Mouse (Mus musculus): ENCODE data around the gene Pds5b. TPM values are rescaled to one million over a fixed set of nuclear protein-coding genes. Genes with fewer than 3 reads are reported as not detected.
A peak's percentile ranks its signal among the peaks of the same experiment; 100 is the strongest.

Gene Pds5b
- polyA plus RNA-seq, 1 experiment from 2014 or later = 31.8 TPM

DNA sequence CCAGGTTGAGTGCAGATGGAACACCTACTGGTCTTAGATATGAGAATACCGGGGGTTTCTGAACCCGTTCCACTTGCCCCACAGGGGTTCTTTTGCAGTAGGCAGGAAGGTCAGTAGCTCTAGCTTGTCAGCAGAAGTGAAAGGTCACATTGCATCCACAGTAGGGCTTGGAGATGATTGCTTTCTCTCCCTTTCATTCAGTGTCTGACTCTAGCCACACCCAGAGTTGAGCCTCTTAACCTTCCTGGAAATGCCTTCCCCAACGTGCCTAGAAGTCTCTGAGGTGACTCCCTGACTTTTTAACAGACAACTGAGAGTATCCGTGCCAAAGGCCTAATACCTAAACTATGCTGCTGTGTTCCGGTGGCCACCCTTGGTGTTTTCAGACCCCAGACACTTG lies 146.0 kb downstream of the Pds5b start:
- H3K9ac ChIP-seq (ENCODE audit: low read length) = no peak overlapping the region
- ATAC-seq = no peak
- no peaks in the 10 kb centered on the region for H3K36me3 ChIP-seq (ENCODE audit: control insufficient read depth, insufficient read depth, low read length)
- 84% methylated on average over 5 of the region's 5 CpGs for WGBS
- no peaks in the 10 kb centered on the region for H3K9me3 ChIP-seq (replicated peaks; ENCODE audit: control insufficient read depth, low read length)
- no peak for DNase-seq (ENCODE audit: low spot score)
- no peaks in the 10 kb centered on the region for H3K27me3 ChIP-seq (replicated peaks; ENCODE audit: control insufficient read depth, insufficient read depth, low read length)
- H3K4me1 ChIP-seq (ENCODE audit: control insufficient read depth, insufficient read depth, low read length) = no peaks in the 10 kb centered on the region
- H3K27ac ChIP-seq (ENCODE audit: low read depth, low read length) = no peak overlapping the region
- H3K4me2 ChIP-seq (ENCODE audit: low read length) = no peak overlapping the region
- no peak overlapping the region for H3K4me3 ChIP-seq (ENCODE audit: low read depth, low read length)

DNA sequence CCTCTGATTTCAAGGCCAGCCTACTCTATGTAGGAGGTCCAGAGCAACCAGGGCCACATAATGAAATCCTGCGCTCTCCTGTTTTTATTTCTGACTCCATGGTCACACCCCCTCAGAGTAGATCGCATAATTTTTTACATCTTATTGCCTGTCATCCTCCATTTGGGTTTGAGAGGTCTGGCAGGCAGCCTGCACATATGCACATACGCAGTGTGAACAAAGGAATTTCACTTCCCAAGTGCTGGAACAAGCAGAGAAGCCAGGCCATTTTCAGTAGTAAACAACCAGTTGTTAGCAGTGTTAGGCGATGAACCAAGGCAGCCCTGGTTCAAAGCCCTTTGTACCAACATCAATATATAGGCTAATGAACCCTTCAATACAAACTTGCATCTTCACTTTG lies 147.6 kb downstream of the Pds5b start:
- Histone ChIP-seq H3K4me3 (ENCODE audit: low read depth, low read length) (no peak overlapping the region), H3K27ac (ENCODE audit: low read depth, low read length) (no peak overlapping the region), H3K9ac (ENCODE audit: low read length) (no peak overlapping the region), H3K9me3 (replicated peaks; ENCODE audit: control insufficient read depth, low read length) (no peaks in the 10 kb centered on the region), H3K36me3 (ENCODE audit: control insufficient read depth, insufficient read depth, low read length) (no peaks in the 10 kb centered on the region), H3K4me1 (ENCODE audit: control insufficient read depth, insufficient read depth, low read length) (no peaks in the 10 kb centered on the region), H3K4me2 (ENCODE audit: low read length) (no peak overlapping the region), H3K27me3 (replicated peaks; ENCODE audit: control insufficient read depth, insufficient read depth, low read length) (no peaks in the 10 kb centered on the region)
- 83% methylated on average over 4 of the region's 4 CpGs for whole genome bisulfite sequencing
- ATAC-seq (no peak), DNase-seq (ENCODE audit: low spot score) (peak; percentile 22)

GRCm38 (mm10) chr5:150822781-150823180 lies 149.2 kb downstream of the Pds5b start:
- H3K27ac ChIP-seq (ENCODE audit: low read depth, low read length) = no peak overlapping the region
- ATAC-seq = no peak
- no peaks in the 10 kb centered on the region for H3K4me1 ChIP-seq (ENCODE audit: control insufficient read depth, insufficient read depth, low read length)
- 83% methylated on average over 6 of the region's 6 CpGs for WGBS
- no peaks in the 10 kb centered on the region for H3K9me3 ChIP-seq (replicated peaks; ENCODE audit: control insufficient read depth, low read length)
- H3K4me2 ChIP-seq (ENCODE audit: low read length) = no peak overlapping the region
- H3K9ac ChIP-seq (ENCODE audit: low read length) = no peak overlapping the region
- no peak for DNase-seq (ENCODE audit: low spot score)
- H3K36me3 ChIP-seq (ENCODE audit: control insufficient read depth, insufficient read depth, low read length) = no peaks in the 10 kb centered on the region
- no peaks in the 10 kb centered on the region for H3K27me3 ChIP-seq (replicated peaks; ENCODE audit: control insufficient read depth, insufficient read depth, low read length)
- no peak overlapping the region for H3K4me3 ChIP-seq (ENCODE audit: low read depth, low read length)

- H3K9me3 ChIP-seq (replicated peaks; ENCODE audit: control insufficient read depth, low read length) = no peaks in the 10 kb centered on the region
- H3K27me3 ChIP-seq (replicated peaks; ENCODE audit: control insufficient read depth, insufficient read depth, low read length) = no peaks in the 10 kb centered on the region
- H3K27ac ChIP-seq (ENCODE audit: low read depth, low read length) = no peak overlapping the region
- H3K4me2 ChIP-seq (ENCODE audit: low read length) = no peak overlapping the region
- H3K36me3 ChIP-seq (ENCODE audit: control insufficient read depth, insufficient read depth, low read length) = no peaks in the 10 kb centered on the region
- no peak overlapping the region for H3K4me3 ChIP-seq (ENCODE audit: low read depth, low read length)
- no peaks in the 10 kb centered on the region for H3K4me1 ChIP-seq (ENCODE audit: control insufficient read depth, insufficient read depth, low read length)
- H3K9ac ChIP-seq (ENCODE audit: low read length) = no peak overlapping the region
- WGBS = 96% methylated on average over 3 of the region's 3 CpGs
- ATAC-seq (no peak), DNase-seq (ENCODE audit: low spot score) (no peak)
Measured at GRCm38 (mm10) chr5:150823361-150823760, 149.8 kb downstream of the Pds5b start.

DNA sequence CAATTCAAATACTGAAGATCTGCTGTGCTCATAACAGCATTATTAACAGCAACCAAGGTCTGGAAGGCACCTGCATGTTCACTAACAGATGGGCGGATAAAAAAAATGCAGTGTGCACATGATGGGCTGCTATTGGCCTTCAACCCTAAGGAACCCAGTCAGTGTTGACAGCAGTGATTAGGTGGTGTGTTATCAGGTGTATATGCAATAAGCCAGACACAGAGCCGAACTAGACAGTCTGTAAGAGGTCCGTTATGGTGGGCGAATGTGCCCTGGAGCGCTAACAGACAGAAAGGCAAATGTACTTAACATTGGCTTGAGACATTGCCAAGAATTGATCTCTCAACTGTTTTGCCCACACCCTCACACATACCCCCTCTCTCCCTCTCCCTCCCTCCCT lies 156.0 kb downstream of the Pds5b start:
- H3K27me3 ChIP-seq (replicated peaks; ENCODE audit: control insufficient read depth, insufficient read depth, low read length) = no peaks in the 10 kb centered on the region
- 94% methylated on average over 5 of the region's 5 CpGs for WGBS
- H3K4me1 ChIP-seq (ENCODE audit: control insufficient read depth, insufficient read depth, low read length) = 0 out of 2 replicates have a peak, but pooled peaks cover 2% of the 10 kb centered on the region
- H3K36me3 ChIP-seq (ENCODE audit: control insufficient read depth, insufficient read depth, low read length) = no peaks in the 10 kb centered on the region
- H3K4me3 ChIP-seq (ENCODE audit: low read depth, low read length) = no peak overlapping the region
- no peak overlapping the region for H3K9ac ChIP-seq (ENCODE audit: low read length)
- DNase-seq (ENCODE audit: low spot score) (no peak), ATAC-seq (no peak)
- no peaks in the 10 kb centered on the region for H3K9me3 ChIP-seq (replicated peaks; ENCODE audit: control insufficient read depth, low read length)
- H3K4me2 ChIP-seq (ENCODE audit: low read length) = no peak overlapping the region
- H3K27ac ChIP-seq (ENCODE audit: low read depth, low read length) = no peak overlapping the region

DNA sequence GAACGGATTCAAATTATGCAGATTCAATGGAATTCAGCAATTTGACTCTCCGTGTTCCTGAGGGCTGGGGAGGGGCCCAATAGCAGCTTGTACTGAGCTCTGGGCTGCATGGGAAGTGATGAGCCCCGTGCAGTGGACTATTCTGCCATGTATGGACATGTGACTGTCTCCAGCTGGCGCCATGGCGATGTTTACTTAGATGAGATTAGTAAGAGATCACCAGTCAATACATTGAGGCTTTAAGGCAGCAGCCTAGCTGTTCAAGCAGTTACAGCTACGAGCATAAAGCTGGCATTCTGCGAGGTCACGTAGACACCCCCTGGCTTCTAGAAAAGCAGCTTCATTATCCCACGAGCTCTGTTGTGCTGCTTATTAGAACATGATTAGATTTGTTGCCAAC lies 157.2 kb downstream of the Pds5b start:
- DNase-seq (ENCODE audit: low spot score) = no peak
- no peaks in the 10 kb centered on the region for H3K9me3 ChIP-seq (replicated peaks; ENCODE audit: control insufficient read depth, low read length)
- H3K4me1 ChIP-seq (ENCODE audit: control insufficient read depth, insufficient read depth, low read length) = 0 out of 2 replicates have a peak, but pooled peaks cover 2% of the 10 kb centered on the region
- H3K36me3 ChIP-seq (ENCODE audit: control insufficient read depth, insufficient read depth, low read length) = no peaks in the 10 kb centered on the region
- no peak overlapping the region for H3K4me3 ChIP-seq (ENCODE audit: low read depth, low read length)
- WGBS = 51% methylated on average over 9 of the region's 9 CpGs
- H3K27me3 ChIP-seq (replicated peaks; ENCODE audit: control insufficient read depth, insufficient read depth, low read length) = no peaks in the 10 kb centered on the region
- no peak overlapping the region for H3K27ac ChIP-seq (ENCODE audit: low read depth, low read length)
- ATAC-seq = peak; percentile 40; the same call in 1 of the 2 replicates
- no peak overlapping the region for H3K4me2 ChIP-seq (ENCODE audit: low read length)
- no peak overlapping the region for H3K9ac ChIP-seq (ENCODE audit: low read length)

- DNase-seq (ENCODE audit: low spot score) = no peak
- 97% methylated on average over 8 of the region's 8 CpGs for WGBS
Measured at GRCm38 (mm10) chr5:150836782-150837181, 163.2 kb downstream of the Pds5b start.

DNA sequence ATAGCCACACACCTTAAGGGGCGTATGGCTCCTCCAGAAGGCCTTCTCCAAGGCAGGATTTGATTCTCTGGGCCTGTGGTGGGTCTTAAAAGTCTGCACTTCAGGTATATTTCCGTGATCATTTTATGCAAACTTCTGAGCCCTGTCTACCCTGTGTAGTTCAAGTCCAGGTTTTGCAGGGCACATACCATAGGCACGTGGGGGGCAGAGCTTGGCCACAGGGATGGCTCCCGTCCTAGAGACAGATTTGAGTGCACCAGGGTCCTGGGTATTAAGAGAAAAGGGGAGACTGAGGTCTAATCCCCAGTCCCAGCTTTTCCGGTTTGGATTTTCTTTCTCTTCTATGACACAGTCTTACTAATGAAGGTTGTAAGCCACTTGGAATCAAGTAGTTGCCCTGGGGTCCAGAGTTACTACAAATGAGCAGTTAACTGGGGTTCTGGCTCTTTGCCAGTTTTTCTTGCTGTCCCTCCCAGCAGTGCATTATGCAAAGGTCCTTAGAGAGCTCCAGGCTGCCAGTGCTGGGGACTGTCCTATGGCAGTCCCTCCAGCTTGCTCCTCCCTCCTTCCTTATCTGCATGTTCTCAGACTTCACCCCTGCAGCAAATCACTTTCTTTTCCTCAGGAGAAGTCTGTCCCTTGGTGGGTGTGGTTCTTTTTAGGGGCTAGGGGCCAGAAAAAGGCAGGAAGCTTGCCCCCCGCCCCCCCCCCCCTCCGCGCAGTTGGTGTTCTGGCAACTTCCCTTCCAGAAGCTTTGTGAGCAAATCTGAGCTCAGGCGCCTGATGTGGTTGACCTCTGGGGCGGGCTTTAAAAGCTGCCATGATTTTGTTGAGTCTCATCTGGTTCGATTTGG lies 166.4 kb downstream of the Pds5b start:
- Histone ChIP-seq H3K4me1 (ENCODE audit: control insufficient read depth, insufficient read depth, low read length) (no peaks in the 10 kb centered on the region; the same call in 1 of the 2 replicates), H3K36me3 (ENCODE audit: control insufficient read depth, insufficient read depth, low read length) (no peaks in the 10 kb centered on the region), H3K4me3 (ENCODE audit: low read depth, low read length) (no peak overlapping the region), H3K27me3 (replicated peaks; ENCODE audit: control insufficient read depth, insufficient read depth, low read length) (no peaks in the 10 kb centered on the region), H3K9ac (ENCODE audit: low read length) (no peak overlapping the region), H3K9me3 (replicated peaks; ENCODE audit: control insufficient read depth, low read length) (no peaks in the 10 kb centered on the region), H3K4me2 (ENCODE audit: low read length) (no peak overlapping the region), H3K27ac (ENCODE audit: low read depth, low read length) (no peak overlapping the region)
- DNase-seq (ENCODE audit: low spot score) (peak; percentile 74), ATAC-seq (peak; percentile 79)
- WGBS = 47% methylated on average over 11 of the region's 11 CpGs

More at GRCm38 (mm10) chr5:150836782-150837181, 163.2 kb downstream of the Pds5b start:
- Histone ChIP-seq H3K36me3 (ENCODE audit: control insufficient read depth, insufficient read depth, low read length) (no peaks in the 10 kb centered on the region), H3K9me3 (replicated peaks; ENCODE audit: control insufficient read depth, low read length) (no peaks in the 10 kb centered on the region), H3K27me3 (replicated peaks; ENCODE audit: control insufficient read depth, insufficient read depth, low read length) (no peaks in the 10 kb centered on the region), H3K27ac (ENCODE audit: low read depth, low read length) (no peak overlapping the region), H3K4me1 (ENCODE audit: control insufficient read depth, insufficient read depth, low read length) (no peaks in the 10 kb centered on the region; the same call in 1 of the 2 replicates), H3K4me3 (ENCODE audit: low read depth, low read length) (no peak overlapping the region), H3K4me2 (ENCODE audit: low read length) (no peak overlapping the region), H3K9ac (ENCODE audit: low read length) (no peak overlapping the region)
- no peak for ATAC-seq

- ATAC-seq (0 out of 2 replicates have a peak, but pooled peaks have one; percentile 26), DNase-seq (ENCODE audit: low spot score) (no peak)
- Histone ChIP-seq H3K4me2 (ENCODE audit: low read length) (no peak overlapping the region), H3K27ac (ENCODE audit: low read depth, low read length) (no peak overlapping the region), H3K9me3 (replicated peaks; ENCODE audit: control insufficient read depth, low read length) (no peaks in the 10 kb centered on the region), H3K4me1 (ENCODE audit: control insufficient read depth, insufficient read depth, low read length) (no peaks in the 10 kb centered on the region; the same call in 1 of the 2 replicates), H3K36me3 (ENCODE audit: control insufficient read depth, insufficient read depth, low read length) (no peaks in the 10 kb centered on the region), H3K4me3 (ENCODE audit: low read depth, low read length) (no peak overlapping the region), H3K27me3 (replicated peaks; ENCODE audit: control insufficient read depth, insufficient read depth, low read length) (no peaks in the 10 kb centered on the region), H3K9ac (ENCODE audit: low read length) (no peak overlapping the region)
- WGBS = 66% methylated on average over 11 of the region's 11 CpGs
Measured at GRCm38 (mm10) chr5:150840596-150840995, 167.1 kb downstream of the Pds5b start.

Measured in forebrain, embryonic 14.5 days (tissue).